Mouse (Mus musculus) embryonic facial prominence, embryonic 13.5 days (tissue): ENCODE results near the gene Hexb. TPM values are rescaled to one million over a fixed set of nuclear protein-coding genes. Genes with fewer than 3 reads are reported as not detected.

ENCODE experiments used
- ATAC-seq: fragments of 200-750 bp; cut with Nextera tagmentation; 2 replicates; pipeline ENCODE4 v1.8.0; 2017; ENCODE audit warnings: low read depth; ENCODE audit not compliant: insufficient number of reproducible peaks, insufficient read depth, low FRiP score, low TSS enrichment
- H3K27ac ChIP-seq: fragments of 300-500 bp; sonication (generic); 2 replicates; pipeline ENCODE4 v1.5.1; 2015; ENCODE audit warnings: moderate library complexity, mild to moderate bottlenecking, inconsistent platforms
- H3K27me3 ChIP-seq: fragments of 300-500 bp; sonication (generic); 2 replicates; pipeline ENCODE4 v1.6.1; 2015; ENCODE audit warnings: mild to moderate bottlenecking, inconsistent platforms
- H3K36me3 ChIP-seq: fragments of 300-500 bp; sonication (generic); 2 replicates; pipeline ENCODE4 v1.6.1; 2015; ENCODE audit warnings: mild to moderate bottlenecking, inconsistent platforms
- H3K4me1 ChIP-seq: fragments of 300-500 bp; sonication (generic); 2 replicates; pipeline ENCODE4 v1.6.1; 2015; ENCODE audit warnings: inconsistent platforms
- H3K4me2 ChIP-seq: fragments of 300-500 bp; sonication (generic); 2 replicates; pipeline ENCODE4 v1.6.1; 2015; ENCODE audit warnings: moderate library complexity, mild to moderate bottlenecking, inconsistent platforms
- H3K4me3 ChIP-seq: fragments of 300-500 bp; sonication (generic); 2 replicates; pipeline ENCODE4 v1.5.1; 2015; ENCODE audit warnings: mild to moderate bottlenecking, inconsistent platforms
- H3K9ac ChIP-seq: fragments of 300-500 bp; sonication (generic); 2 replicates; pipeline ENCODE4 v1.6.1; 2015; ENCODE audit warnings: mild to moderate bottlenecking, inconsistent platforms
- H3K9me3 ChIP-seq: fragments of 300-500 bp; sonication (generic); 2 replicates; pipeline ENCODE4 v1.6.1; 2016; ENCODE audit warnings: inconsistent platforms
- WGBS: fragments of 180-500 bp; shearing (Covaris S2); methylation state at CpG from one replicate; pipeline ENCODE4 v1.1.7; 2015; ENCODE audit warnings: mixed read lengths; 5-methylcytosine and 5-hydroxymethylcytosine counted together
- polyA plus RNA-seq: library from polyadenylated mRNA; unstranded; fragments of >200 nt; fragmentation: Nextera tagmentation; extraction: Ambion mirVana; gene quantifications from 2 replicates; pipeline ENCODE4 v1.2.1, GENCODE M21; 2015

The Hexb gene
- polyA plus RNA-seq, 1 experiment from 2014 or later: 26.8 TPM

- 86% methylated on average over 3 of the region's 3 CpGs for WGBS
- no peaks in the 10 kb centered on the region for H3K9me3 ChIP-seq
- no peak overlapping the region for H3K4me3 ChIP-seq
- ATAC-seq: no peak
- no peak overlapping the region for H3K9ac ChIP-seq
- peaks cover 10% of the 10 kb centered on the region; the same call in 1 of the 2 replicates for H3K4me1 ChIP-seq
- no peaks in the 10 kb centered on the region for H3K36me3 ChIP-seq
- no peak overlapping the region for H3K4me2 ChIP-seq
- no peak overlapping the region for H3K27ac ChIP-seq
- no peaks in the 10 kb centered on the region for H3K27me3 ChIP-seq
Observed at GRCm38 (mm10) chr13:97220022-97220421, 21.9 kb upstream of the Hexb start.

GRCm38 (mm10) chr13:97216196-97216595, 18.0 kb upstream of the Hexb start:
- WGBS: 61% methylated on average over 5 of the region's 5 CpGs
- ATAC-seq: no peak
- Histone ChIP-seq H3K36me3 (no peaks in the 10 kb centered on the region), H3K27ac (no peak overlapping the region), H3K4me3 (no peak overlapping the region), H3K9ac (no peak overlapping the region), H3K4me1 (peaks cover 15% of the 10 kb centered on the region), H3K27me3 (no peaks in the 10 kb centered on the region), H3K9me3 (no peaks in the 10 kb centered on the region), H3K4me2 (no peak overlapping the region)

- H3K36me3 ChIP-seq: no peaks in the 10 kb centered on the region
- no peak overlapping the region for H3K9ac ChIP-seq
- no peak overlapping the region for H3K4me3 ChIP-seq
- no peak overlapping the region for H3K27ac ChIP-seq
- H3K4me2 ChIP-seq: no peak overlapping the region
- H3K27me3 ChIP-seq: no peaks in the 10 kb centered on the region
- WGBS: 39% methylated on average over 4 of the region's 4 CpGs
- ATAC-seq: no peak
- no peaks in the 10 kb centered on the region for H3K9me3 ChIP-seq
- peaks cover 15% of the 10 kb centered on the region for H3K4me1 ChIP-seq
Observed at GRCm38 (mm10) chr13:97215563-97215962, 17.4 kb upstream of the Hexb start.

- H3K9ac ChIP-seq: no peak overlapping the region
- no peak overlapping the region for H3K4me3 ChIP-seq
- H3K27me3 ChIP-seq: no peaks in the 10 kb centered on the region
- no peaks in the 10 kb centered on the region for H3K9me3 ChIP-seq
- H3K27ac ChIP-seq: no peak overlapping the region
- H3K36me3 ChIP-seq: no peaks in the 10 kb centered on the region
- WGBS: 53% methylated on average over 3 of the region's 3 CpGs
- no peak for ATAC-seq
- H3K4me2 ChIP-seq: no peak overlapping the region
- peaks cover 15% of the 10 kb centered on the region for H3K4me1 ChIP-seq
Observed at GRCm38 (mm10) chr13:97214583-97215268, 16.6 kb upstream of the Hexb start.

- Histone ChIP-seq H3K4me1 (peaks cover 9% of the 10 kb centered on the region), H3K4me2 (no peak overlapping the region), H3K9me3 (no peaks in the 10 kb centered on the region), H3K27ac (no peak overlapping the region), H3K27me3 (no peaks in the 10 kb centered on the region), H3K36me3 (no peaks in the 10 kb centered on the region), H3K4me3 (no peak overlapping the region), H3K9ac (no peak overlapping the region)
- no peak for ATAC-seq
- WGBS: 75% methylated on average over 3 of the region's 3 CpGs
Observed at GRCm38 (mm10) chr13:97208500-97209010, 10.4 kb upstream of the Hexb start.

GRCm38 (mm10) chr13:97208112-97208478, 9.9 kb upstream of the Hexb start:
- no peak for ATAC-seq
- 56% methylated on average over 7 of the region's 7 CpGs for WGBS

GRCm38 (mm10) chr13:97207472-97208111, 9.4 kb upstream of the Hexb start:
- H3K27me3 ChIP-seq: no peaks in the 10 kb centered on the region
- no peak overlapping the region for H3K4me2 ChIP-seq
- H3K36me3 ChIP-seq: no peaks in the 10 kb centered on the region
- ATAC-seq: no peak
- H3K9me3 ChIP-seq: no peaks in the 10 kb centered on the region
- 80% methylated on average over 7 of the region's 7 CpGs for WGBS
- no peak overlapping the region for H3K27ac ChIP-seq
- H3K4me1 ChIP-seq: peaks cover 9% of the 10 kb centered on the region
- no peak overlapping the region for H3K9ac ChIP-seq
- no peak overlapping the region for H3K4me3 ChIP-seq

More at GRCm38 (mm10) chr13:97208112-97208478, 9.9 kb upstream of the Hexb start:
- no peaks in the 10 kb centered on the region for H3K27me3 ChIP-seq
- H3K27ac ChIP-seq: no peak overlapping the region
- no peaks in the 10 kb centered on the region for H3K9me3 ChIP-seq
- H3K4me2 ChIP-seq: no peak overlapping the region
- H3K4me3 ChIP-seq: no peak overlapping the region
- H3K4me1 ChIP-seq: peaks cover 9% of the 10 kb centered on the region
- no peaks in the 10 kb centered on the region for H3K36me3 ChIP-seq
- no peak overlapping the region for H3K9ac ChIP-seq

- Histone ChIP-seq H3K4me3 (no peak overlapping the region), H3K9ac (no peak overlapping the region), H3K9me3 (no peaks in the 10 kb centered on the region), H3K27ac (no peak overlapping the region), H3K27me3 (no peaks in the 10 kb centered on the region), H3K4me1 (peaks cover 4% of the 10 kb centered on the region; the same call in 1 of the 2 replicates), H3K36me3 (no peaks in the 10 kb centered on the region), H3K4me2 (no peak overlapping the region)
- 87% methylated on average over 2 of the region's 2 CpGs for WGBS
- no peak for ATAC-seq
Observed at GRCm38 (mm10) chr13:97206046-97206445, 7.9 kb upstream of the Hexb start.

- peak overlapping the region; percentile 27 for H3K9ac ChIP-seq
- WGBS: 9% methylated on average over 18 of the region's 18 CpGs
Observed at GRCm38 (mm10) chr13:97205052-97205701, 7.0 kb upstream of the Hexb start.

GRCm38 (mm10) chr13:97201896-97202295, 3.7 kb upstream of the Hexb start:
- H3K27ac ChIP-seq: no peak overlapping the region
- 81% methylated on average over 4 of the region's 4 CpGs for WGBS
- H3K9me3 ChIP-seq: no peaks in the 10 kb centered on the region

More at GRCm38 (mm10) chr13:97205052-97205701, 7.0 kb upstream of the Hexb start:
- peaks cover 4% of the 10 kb centered on the region; the same call in 1 of the 2 replicates for H3K4me1 ChIP-seq
- H3K4me3 ChIP-seq: peak overlapping the region; percentile 36
- peak overlapping the region; percentile 58 for H3K4me2 ChIP-seq
- peak overlapping the region; percentile 69 for H3K27ac ChIP-seq
- no peaks in the 10 kb centered on the region for H3K9me3 ChIP-seq
- no peaks in the 10 kb centered on the region for H3K36me3 ChIP-seq
- no peaks in the 10 kb centered on the region for H3K27me3 ChIP-seq
- ATAC-seq: peak; percentile 61; the same call in 1 of the 2 replicates

GRCm38 (mm10) chr13:97201076-97201475, 2.9 kb upstream of the Hexb start:
- H3K27me3 ChIP-seq: no peaks in the 10 kb centered on the region
- H3K4me1 ChIP-seq: peaks cover 13% of the 10 kb centered on the region
- H3K4me3 ChIP-seq: no peak overlapping the region
- WGBS: 60% methylated on average over 7 of the region's 7 CpGs
- H3K4me2 ChIP-seq: no peak overlapping the region
- H3K27ac ChIP-seq: no peak overlapping the region
- no peak overlapping the region for H3K9ac ChIP-seq
- no peaks in the 10 kb centered on the region for H3K36me3 ChIP-seq
- no peak for ATAC-seq
- H3K9me3 ChIP-seq: no peaks in the 10 kb centered on the region

More at GRCm38 (mm10) chr13:97201896-97202295, 3.7 kb upstream of the Hexb start:
- Histone ChIP-seq H3K27me3 (no peaks in the 10 kb centered on the region), H3K4me3 (no peak overlapping the region), H3K36me3 (no peaks in the 10 kb centered on the region), H3K9ac (no peak overlapping the region), H3K4me1 (peaks cover 10% of the 10 kb centered on the region), H3K4me2 (no peak overlapping the region)
- no peak for ATAC-seq
